Mouse (Mus musculus): Measurements from ENCODE around the gene Zc3h4.
"Not testable (repeated sequence)": the region's sequence is repeated elsewhere in the genome, so short reads cannot be mapped to it uniquely, and the experiment has no call there.

Zc3h4 gene

GRCm38 (mm10) chr7:16400689-16401611 lies at the start of gene Zc3h4:
Zc3h4 (plus strand) TSS chr7:16400910.
- peak; percentile 88 for DNase-seq (ENCODE audit: low read depth, low spot score)

GRCm38 (mm10) chr7:16355854-16356594 lies 44.7 kb upstream of the Zc3h4 start:
- no peak for DNase-seq (ENCODE audit: low read depth, low spot score)

- no peak for DNase-seq (ENCODE audit: low read depth, low spot score)
Observed at GRCm38 (mm10) chr7:16357602-16358001, 43.1 kb upstream of the Zc3h4 start.

GRCm38 (mm10) chr7:16364319-16364718 lies 36.4 kb upstream of the Zc3h4 start:
- DNase-seq (ENCODE audit: low read depth, low spot score) = no peak

- no peak for DNase-seq (ENCODE audit: low read depth, low spot score)
Observed at GRCm38 (mm10) chr7:16364901-16365500, 35.7 kb upstream of the Zc3h4 start.

- DNase-seq (ENCODE audit: low read depth, low spot score) = no peak
Observed at GRCm38 (mm10) chr7:16366133-16366646, 34.5 kb upstream of the Zc3h4 start.

- DNase-seq (ENCODE audit: low read depth, low spot score) = no peak
Observed at GRCm38 (mm10) chr7:16366669-16367068, 34.0 kb upstream of the Zc3h4 start.

- no peak for DNase-seq (ENCODE audit: low read depth, low spot score)
Observed at GRCm38 (mm10) chr7:16368835-16369234, 31.9 kb upstream of the Zc3h4 start.

- no peak for DNase-seq (ENCODE audit: low read depth, low spot score)
Observed at GRCm38 (mm10) chr7:16370596-16370995, 30.1 kb upstream of the Zc3h4 start.

GRCm38 (mm10) chr7:16373719-16374118 lies 27.0 kb upstream of the Zc3h4 start:
- DNase-seq (ENCODE audit: low read depth, low spot score) = peak; percentile 6

- DNase-seq (ENCODE audit: low read depth, low spot score) = no peak
Observed at GRCm38 (mm10) chr7:16374989-16375388, 25.7 kb upstream of the Zc3h4 start.

GRCm38 (mm10) chr7:16376505-16376904 lies 24.2 kb upstream of the Zc3h4 start:
- DNase-seq (ENCODE audit: low read depth, low spot score) = no peak

- DNase-seq (ENCODE audit: low read depth, low spot score) = peak; percentile 90
Observed at GRCm38 (mm10) chr7:16387160-16388041, 13.3 kb upstream of the Zc3h4 start, which contains the start of gene Sae1. Sae1 (minus strand) TSS chr7:16387806.

- DNase-seq (ENCODE audit: low read depth, low spot score) = not testable (repeated sequence)
Observed at GRCm38 (mm10) chr7:16389942-16390341, 10.8 kb upstream of the Zc3h4 start.

- DNase-seq (ENCODE audit: low read depth, low spot score) = no peak
Observed at GRCm38 (mm10) chr7:16392923-16393322, 7.8 kb upstream of the Zc3h4 start.

- no peak for DNase-seq (ENCODE audit: low read depth, low spot score)
Observed at GRCm38 (mm10) chr7:16395944-16396343, 4.8 kb upstream of the Zc3h4 start.

GRCm38 (mm10) chr7:16397465-16397864 lies 3.2 kb upstream of the Zc3h4 start:
- no peak for DNase-seq (ENCODE audit: low read depth, low spot score)

GRCm38 (mm10) chr7:16398387-16399050 lies 2.2 kb upstream of the Zc3h4 start:
- no peak for DNase-seq (ENCODE audit: low read depth, low spot score)

- DNase-seq (ENCODE audit: low read depth, low spot score) = peak; percentile 80
Observed at GRCm38 (mm10) chr7:16399098-16399819, 1.5 kb upstream of the Zc3h4 start.
